Mouse (Mus musculus): ENCODE data around the gene Rasgrp2.

- TF ChIP-seq CTCF (IDR thresholded peaks at IDR 0.05; ENCODE audit: borderline replicate concordance, extremely low read depth, insufficient read depth, insufficient read length) (no peak), POLR2A (IDR thresholded peaks at IDR 0.05; ENCODE audit: borderline replicate concordance, extremely low read depth, insufficient read depth, insufficient read length, poor library complexity, severe bottlenecking) (no peak)
Observed at GRCm38 (mm10) chr19:6408749-6409148, 9.6 kb downstream of the Rasgrp2 start.

Data from brain, embryonic 14.5 days (tissue).